Mouse (Mus musculus) granulocyte monocyte progenitor cell, adult 5-6 weeks (primary cell): Measurements from ENCODE around the gene Scn11a. TPM values are rescaled to one million over a fixed set of nuclear protein-coding genes. Genes with fewer than 3 reads are reported as not detected.

ENCODE experiments used
- ATAC-seq: replicated peaks from 2 replicates; pipeline ENCODE4 v1.8.0; 2016; ENCODE audit warnings: mild to moderate bottlenecking, moderate TSS enrichment, inconsistent platforms; ENCODE audit not compliant: poor library complexity, severe bottlenecking
- total RNA-seq, 2 experiments: library from RNA; stranded (forward) in 1 of 2; stranded (reverse) in 1 of 2; fragments of 200-712, 200-1000 nt in 1 of 2; fragments of >200 nt in 1 of 2; fragmentation: Nextera tagmentation in 1 of 2; gene quantifications; 2 replicates each; pipeline ENCODE4 v1.2.3; 2014 to 2017

The Scn11a gene
- total RNA-seq, 2 experiments from 2014 or later: not detected

GRCm38 (mm10) chr9:119801460-119801859 is 23.8 kb downstream of the Scn11a start:
- ATAC-seq: no peak

- ATAC-seq: no peak
Measured at GRCm38 (mm10) chr9:119796791-119797190, 28.5 kb downstream of the Scn11a start.

- peak; percentile 33 for ATAC-seq
Measured at GRCm38 (mm10) chr9:119795254-119795912, 29.9 kb downstream of the Scn11a start.

- ATAC-seq: no peak
Measured at GRCm38 (mm10) chr9:119794470-119794869, 30.8 kb downstream of the Scn11a start.

GRCm38 (mm10) chr9:119792505-119792904 is 32.8 kb downstream of the Scn11a start:
- peak; percentile 44; the same call in 1 of the 2 replicates for ATAC-seq

GRCm38 (mm10) chr9:119780901-119781300 is 44.4 kb downstream of the Scn11a start:
- ATAC-seq: no peak

GRCm38 (mm10) chr9:119776661-119777060 is 48.6 kb downstream of the Scn11a start:
- ATAC-seq: no peak

GRCm38 (mm10) chr9:119768585-119768984 is 56.7 kb downstream of the Scn11a start:
- peak; percentile 56 for ATAC-seq

- ATAC-seq: no peak
Measured at GRCm38 (mm10) chr9:119760226-119760625, 65.0 kb downstream of the Scn11a start.

GRCm38 (mm10) chr9:119759457-119759856 is 65.8 kb downstream of the Scn11a start:
- no peak for ATAC-seq

GRCm38 (mm10) chr9:119751507-119751906 is 73.7 kb downstream of the Scn11a start:
- peak; percentile 77 for ATAC-seq

- no peak for ATAC-seq
Measured at GRCm38 (mm10) chr9:119749112-119749511, 76.1 kb downstream of the Scn11a start.

GRCm38 (mm10) chr9:119743900-119744299 is 81.4 kb downstream of the Scn11a start:
- ATAC-seq: peak; percentile 97

GRCm38 (mm10) chr9:119743312-119743711 is 81.9 kb downstream of the Scn11a start:
- peak; percentile 28; the same call in 1 of the 2 replicates for ATAC-seq

GRCm38 (mm10) chr9:119741101-119741786 is 84.0 kb downstream of the Scn11a start:
- ATAC-seq: no peak

GRCm38 (mm10) chr9:119728412-119729097 is 96.7 kb downstream of the Scn11a start:
- no peak for ATAC-seq

- no peak for ATAC-seq
Measured at GRCm38 (mm10) chr9:119726990-119727389, 98.3 kb downstream of the Scn11a start.

GRCm38 (mm10) chr9:119725293-119725862 is 99.9 kb downstream of the Scn11a start:
- no peak for ATAC-seq

GRCm38 (mm10) chr9:119719222-119719621 is 106.0 kb downstream of the Scn11a start, which contains the start of gene Scn10a:
Scn10a (minus strand) TSS chr9:119719322.
- ATAC-seq: no peak

- 0 out of 2 replicates have a peak, but pooled peaks have one; percentile 22 for ATAC-seq
Measured at GRCm38 (mm10) chr9:119706700-119707099, 118.6 kb downstream of the Scn11a start.
